Mouse (Mus musculus) frontal cortex, adult 2 months (tissue): ENCODE measurements around the gene Pigp. TPM values are rescaled to one million over a fixed set of nuclear protein-coding genes. Genes with fewer than 3 reads are reported as not detected.

ENCODE experiments used
- DNase-seq, 2 experiments: peaks; one replicate each; pipeline ENCODE4 v3.0.0; 2022; ENCODE audit warnings: low spot score in 1 of 2; ENCODE audit errors: extremely low spot score in 1 of 2
- polyA plus RNA-seq: library from polyadenylated mRNA; depleted of rRNA; stranded (reverse); fragments of >200 nt; gene quantifications from 2 replicates; pipeline ENCODE4 v1.2.3, GENCODE M21; 2012; rRNA removed

Pigp gene
- polyA plus RNA-seq, 1 experiment: 66.8 TPM

DNA sequence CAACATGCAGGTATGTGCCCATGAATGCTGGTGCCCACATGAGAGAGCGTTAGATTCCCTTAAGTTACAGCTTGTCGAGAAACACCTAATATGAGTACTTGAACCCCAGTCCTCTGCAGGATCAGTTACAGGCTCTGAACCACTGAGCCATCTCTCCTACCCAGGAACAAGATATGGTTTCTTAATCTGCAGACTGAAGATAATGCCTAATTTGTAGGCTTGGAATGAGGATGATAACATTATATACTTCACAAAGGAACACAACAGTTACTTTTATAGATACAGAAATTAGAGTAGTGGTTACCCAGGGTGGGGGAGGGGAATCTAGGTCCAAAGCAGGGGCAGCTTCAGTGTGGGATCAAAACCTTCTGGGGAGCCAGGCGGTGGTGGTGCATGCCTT is 45.6 kb downstream of the Pigp start:
- DNase-seq: no peak

- no peak for DNase-seq
These were observed 48.0 kb downstream of the Pigp start for GRCm38 (mm10) chr16:94323681-94324080.

DNA sequence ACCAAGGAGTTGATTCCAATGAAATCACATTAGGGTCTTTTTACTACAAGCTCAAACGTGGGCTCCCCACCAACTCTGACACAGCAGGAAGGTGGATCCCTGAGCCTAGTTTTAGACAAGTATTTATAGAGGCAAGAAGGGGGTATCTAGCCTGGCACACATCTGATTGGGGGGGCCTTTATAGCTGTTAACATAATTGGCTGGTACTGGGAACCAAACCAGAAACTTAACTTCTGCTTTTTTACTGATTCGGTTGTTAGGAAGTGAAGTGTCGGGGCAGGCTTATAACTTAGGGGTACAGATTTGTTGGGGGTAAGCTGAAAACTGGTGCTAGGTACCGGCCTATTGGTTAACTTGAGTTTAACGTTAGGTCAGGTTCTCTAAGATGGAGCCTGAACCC is 51.4 kb downstream of the Pigp start:
- DNase-seq: no peak

DNA sequence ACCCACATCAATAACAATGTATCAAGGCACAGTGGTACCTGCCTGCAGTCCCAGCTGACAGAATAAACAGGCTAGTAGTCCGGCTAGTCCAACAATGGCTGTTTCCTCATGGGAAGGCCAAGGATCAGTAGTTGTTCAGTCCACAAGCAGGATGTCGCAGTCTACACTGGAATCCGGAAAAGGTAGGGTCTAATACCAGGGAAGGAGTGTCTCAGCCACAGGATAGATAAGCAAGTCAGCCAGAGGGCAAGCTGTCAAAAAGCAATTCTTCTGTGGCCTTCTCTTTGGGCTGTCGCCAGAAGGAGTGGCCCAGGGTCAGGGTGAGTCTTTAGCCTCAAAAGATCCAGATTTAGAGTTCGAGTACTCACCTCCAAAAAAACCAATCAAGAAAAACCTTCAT is 53.9 kb downstream of the Pigp start:
- DNase-seq: no peak

- DNase-seq: no peak
These were observed 56.4 kb downstream of the Pigp start for GRCm38 (mm10) chr16:94315215-94315614.

DNA sequence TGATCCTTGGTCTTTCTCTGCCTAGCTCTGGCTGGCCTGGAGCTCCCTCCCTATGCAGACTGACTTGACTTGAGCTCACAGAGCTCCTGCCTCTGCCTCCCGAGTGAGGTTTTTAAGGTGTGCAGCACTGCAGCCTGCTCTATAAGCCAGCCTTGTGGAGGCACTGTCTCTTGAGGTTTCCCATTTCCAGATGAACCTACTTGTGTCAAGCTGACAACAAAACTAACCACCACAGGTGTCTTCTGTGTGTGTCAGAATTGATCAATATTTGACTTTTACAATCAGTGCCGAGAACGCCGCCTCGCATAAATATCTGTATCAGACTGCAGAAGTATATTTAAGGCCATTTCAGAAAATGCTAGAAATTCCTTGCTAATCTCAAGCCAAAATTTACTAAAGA is 57.0 kb downstream of the Pigp start:
- no peak for DNase-seq

GRCm38 (mm10) chr16:94313229-94314030 is 58.2 kb downstream of the Pigp start, which contains the start of gene Hlcs:
Gene Hlcs, minus strand, starts transcription at chr16:94313571.
- DNase-seq: peak; percentile 91 to 98

GRCm38 (mm10) chr16:94312663-94313228 is 58.9 kb downstream of the Pigp start:
- DNase-seq: peak; percentile 86 to 90

DNA sequence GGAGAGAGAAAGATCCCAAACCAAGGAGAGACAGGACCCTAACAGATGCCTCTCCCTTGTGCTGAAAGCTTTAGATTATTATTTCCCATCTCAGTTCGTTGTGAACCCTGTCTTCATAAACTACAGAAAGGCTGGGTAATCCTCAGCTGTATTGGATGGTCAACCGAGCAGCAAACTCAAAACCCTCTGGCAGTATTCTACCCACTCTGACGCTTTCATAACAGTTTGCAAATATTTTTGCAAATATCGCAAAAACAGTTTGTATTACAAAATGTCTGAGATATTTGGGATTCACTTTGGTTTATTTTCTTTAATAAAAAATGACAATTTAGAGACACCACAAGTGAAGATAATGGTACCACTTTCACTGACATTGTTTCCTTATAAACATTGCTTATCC is 59.7 kb downstream of the Pigp start:
- DNase-seq: no peak

DNA sequence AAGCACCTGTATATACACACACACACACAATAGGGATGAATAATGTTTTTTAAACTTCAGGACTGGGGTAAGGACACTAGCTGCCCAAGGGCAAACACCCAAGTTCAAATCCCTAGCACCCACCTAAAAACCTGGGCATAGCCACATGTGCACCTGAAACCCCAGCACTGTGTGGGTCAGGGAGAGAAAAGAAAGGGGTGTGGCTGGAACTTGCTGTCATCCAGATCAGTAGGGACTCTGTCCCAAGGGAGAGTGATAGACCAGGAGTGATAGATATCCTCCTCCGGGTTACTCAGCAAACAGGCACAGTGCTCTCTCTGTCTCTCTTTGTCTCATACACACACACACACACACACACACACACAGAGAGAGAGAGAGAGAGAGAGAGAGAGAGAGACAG is 60.2 kb downstream of the Pigp start:
- no peak for DNase-seq

GRCm38 (mm10) chr16:94309025-94309424 is 62.6 kb downstream of the Pigp start:
- no peak for DNase-seq

Other genes starting within 250 kb of the Pigp start
- gene Hlcs, start 58.3 kb downstream of the Pigp start, polyA plus RNA-seq: 11.6 and 12.5 TPM in 2 replicates
- 0.42 and 0.55 TPM in 2 replicates for gene Ripply3, start 43.4 kb downstream of the Pigp start, polyA plus RNA-seq
- 317 and 363 TPM in 2 replicates for gene Ttc3, start 1.2 kb downstream of the Pigp start, polyA plus RNA-seq
- 45.7 and 47.6 TPM in 2 replicates for gene Vps26c, start 155.0 kb upstream of the Pigp start, polyA plus RNA-seq
- gene Dyrk1a, start 198.2 kb upstream of the Pigp start, polyA plus RNA-seq: 44.1 and 47.8 TPM in 2 replicates